Mouse (Mus musculus) CH12F3 (cell line): ENCODE data around the gene Gdf3.
"Not testable (repeated sequence)": the region's sequence is repeated elsewhere in the genome, so short reads cannot be mapped to it uniquely, and the experiment has no call there.

ENCODE experiments used
- in situ Hi-C: fragments of 300-500 bp; cut with MboI; formaldehyde crosslinking; loops from 2 replicates; pipeline ENCODE4 v1.14.3; 2020; ENCODE audit warnings: low sequenced_read_pairs

Gdf3 gene

DNA sequence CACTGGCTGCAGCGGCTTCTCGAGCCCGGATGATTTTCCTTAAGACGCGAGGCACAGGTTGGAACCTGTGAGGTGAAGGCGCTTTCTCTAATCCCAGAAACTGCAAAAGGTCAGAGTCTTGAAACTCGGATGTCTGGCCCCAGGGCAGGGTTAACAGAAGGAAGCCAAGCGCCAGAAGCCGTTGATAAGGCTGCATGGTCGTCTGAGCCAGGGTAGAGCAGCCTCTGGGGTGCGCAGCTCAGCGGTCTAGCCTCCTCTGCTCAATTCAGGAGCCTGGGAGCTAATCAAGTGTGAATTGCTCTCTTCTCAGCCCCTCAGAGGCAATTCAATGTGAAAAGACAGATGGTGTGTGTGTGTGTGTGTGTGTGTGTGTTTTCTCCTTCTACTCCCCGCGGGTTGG lies at the start of gene Gdf3:
TSS of gene Gdf3 (minus strand) at position 317 of the 400 bp plus-strand sequence.
- in situ Hi-C loops, result no loop called here

DNA sequence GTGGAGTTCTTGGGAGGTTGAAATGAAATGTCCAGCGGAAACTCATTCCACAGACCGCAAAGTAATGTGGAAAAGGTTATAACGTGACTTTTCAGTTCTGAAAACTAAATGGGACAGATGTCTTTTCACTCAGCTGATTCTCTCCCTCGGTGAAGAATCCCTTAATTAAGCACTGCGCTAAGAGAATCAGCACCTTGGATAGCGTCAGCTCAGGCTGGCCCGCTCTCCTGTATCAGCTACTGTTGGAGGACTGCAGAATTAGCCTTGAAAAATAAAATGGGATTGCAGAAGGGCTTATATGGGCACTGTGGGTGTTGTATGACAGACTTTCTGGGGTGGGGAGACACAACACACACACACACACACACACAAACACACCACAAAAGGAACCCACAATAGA lies 49.7 kb upstream of the Gdf3 start:
- in situ Hi-C loops, result no loop called here

DNA sequence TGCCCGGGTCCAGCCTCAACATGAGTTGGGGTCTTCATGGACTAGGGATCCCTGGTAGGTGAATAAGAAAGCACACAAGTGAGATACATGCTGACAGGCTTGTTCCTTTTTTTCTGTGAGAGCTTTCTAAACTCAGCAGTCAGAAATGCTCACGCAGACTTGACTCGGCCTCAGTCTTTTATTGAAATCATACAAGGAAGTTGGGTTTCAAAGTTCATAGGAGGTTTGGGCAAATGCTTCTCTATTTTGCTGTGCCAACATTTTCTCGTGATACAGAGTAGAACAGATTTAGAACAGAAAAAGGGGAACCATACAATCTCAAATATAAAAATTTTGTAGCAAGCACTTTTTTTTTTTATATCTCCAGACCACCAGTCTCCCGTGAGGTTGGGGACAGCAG lies 47.7 kb upstream of the Gdf3 start:
- in situ Hi-C loops, result no loop called here

DNA sequence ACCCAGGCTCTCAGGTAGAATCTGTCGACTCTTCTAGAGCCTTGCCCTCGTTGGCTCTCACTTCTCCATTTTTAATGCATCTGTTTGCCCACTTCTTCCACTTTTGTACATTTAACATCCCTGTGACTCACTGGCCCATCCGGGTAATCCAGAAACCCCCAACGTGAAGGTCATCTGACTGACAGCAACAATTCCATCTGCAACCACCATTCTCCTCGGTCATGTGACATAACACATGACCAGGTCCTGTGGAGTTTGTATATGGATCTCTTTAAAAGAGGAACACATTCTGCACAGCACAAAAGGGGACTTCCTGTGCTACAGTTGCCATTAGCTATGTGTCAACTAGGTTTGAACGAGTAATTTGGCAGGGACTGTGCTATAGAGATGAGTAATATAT lies 44.4 kb upstream of the Gdf3 start:
- in situ Hi-C loops, result no loop called here

DNA sequence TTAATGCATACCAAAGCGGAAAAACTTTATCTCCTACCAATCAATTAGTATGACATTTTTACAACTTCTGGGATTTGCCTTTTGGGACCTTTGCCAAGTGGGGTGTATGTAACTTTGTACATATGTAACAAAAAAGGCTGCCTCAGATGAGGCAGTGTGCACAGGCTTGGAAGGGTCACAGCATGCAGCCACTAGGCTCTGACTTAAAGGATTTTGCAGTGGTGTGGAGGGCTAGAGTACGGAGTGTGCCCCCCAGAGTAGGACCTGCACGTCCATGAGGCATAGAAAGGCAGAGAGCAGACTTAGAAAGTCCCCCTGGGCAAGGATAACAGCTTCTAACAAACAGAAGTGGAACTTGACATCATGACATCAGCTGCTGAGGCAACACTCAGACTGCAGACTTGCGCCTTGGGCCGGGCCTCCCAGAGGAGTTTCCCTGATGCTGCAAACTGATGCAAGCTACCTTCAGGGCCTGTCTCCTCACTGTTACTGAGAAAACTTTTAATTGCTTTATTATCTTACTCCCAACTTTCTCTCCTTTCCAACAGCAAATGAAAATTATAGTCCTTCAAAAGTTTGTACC lies 40.6 kb upstream of the Gdf3 start:
- in situ Hi-C loops, result no loop called here

DNA sequence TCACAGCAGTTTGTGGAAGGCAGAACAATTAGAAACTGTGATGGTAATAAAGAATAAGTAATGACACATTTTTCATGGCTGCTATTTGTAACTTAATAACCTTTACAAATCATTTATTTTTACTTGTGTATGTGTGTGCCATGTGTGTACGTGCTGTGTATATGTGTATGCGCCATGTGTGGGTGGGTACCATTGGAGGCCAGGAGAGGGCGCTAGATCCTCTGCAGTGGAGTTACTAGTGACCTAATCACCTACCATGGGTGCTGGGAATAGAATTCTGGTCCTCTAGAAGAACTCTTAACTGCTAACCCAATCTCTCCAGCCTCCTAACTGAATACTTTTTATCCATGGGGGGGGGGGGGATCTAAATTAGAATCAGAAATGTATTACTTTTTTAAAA lies 40.0 kb upstream of the Gdf3 start:
- in situ Hi-C loops, result no loop called here

DNA sequence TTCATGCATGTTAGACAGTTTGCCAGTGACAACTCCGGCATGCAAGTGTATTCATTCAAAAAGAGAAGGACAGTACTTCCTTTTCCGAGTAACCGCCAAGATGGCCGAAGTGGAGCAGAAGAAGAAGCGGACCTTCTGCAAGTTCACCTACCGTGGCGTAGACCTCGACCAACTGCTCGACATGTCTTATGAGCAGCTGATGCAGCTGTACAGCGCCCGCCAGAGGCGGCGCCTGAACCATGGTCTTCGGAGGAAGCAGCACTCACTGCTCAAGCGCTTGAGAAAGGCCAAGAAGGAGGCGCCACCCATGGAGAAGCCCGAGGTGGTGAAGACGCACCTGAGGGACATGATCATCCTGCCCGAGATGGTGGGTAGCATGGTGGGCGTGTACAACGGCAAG lies 34.3 kb upstream of the Gdf3 start:
- in situ Hi-C loops, result not testable (repeated sequence)

DNA sequence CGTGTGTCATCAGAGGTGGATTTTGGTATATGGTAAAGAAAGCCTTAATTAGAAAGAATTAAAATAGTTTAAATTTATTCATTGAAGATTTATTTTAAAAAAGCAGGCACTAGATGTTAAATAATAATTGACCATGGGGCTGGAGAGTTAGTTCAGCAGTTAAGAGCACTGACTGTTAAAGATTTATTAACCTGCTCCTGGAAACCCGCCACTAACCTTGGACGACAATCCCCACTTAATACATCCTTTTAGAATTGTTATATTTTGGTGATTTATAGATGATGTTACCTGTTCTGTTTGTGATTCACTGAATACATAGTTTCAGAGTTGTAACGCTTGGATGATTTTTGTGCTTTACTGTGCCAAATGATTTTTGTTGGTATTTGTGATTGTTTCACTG lies 27.7 kb upstream of the Gdf3 start:
- in situ Hi-C loops, result not testable (repeated sequence)

DNA sequence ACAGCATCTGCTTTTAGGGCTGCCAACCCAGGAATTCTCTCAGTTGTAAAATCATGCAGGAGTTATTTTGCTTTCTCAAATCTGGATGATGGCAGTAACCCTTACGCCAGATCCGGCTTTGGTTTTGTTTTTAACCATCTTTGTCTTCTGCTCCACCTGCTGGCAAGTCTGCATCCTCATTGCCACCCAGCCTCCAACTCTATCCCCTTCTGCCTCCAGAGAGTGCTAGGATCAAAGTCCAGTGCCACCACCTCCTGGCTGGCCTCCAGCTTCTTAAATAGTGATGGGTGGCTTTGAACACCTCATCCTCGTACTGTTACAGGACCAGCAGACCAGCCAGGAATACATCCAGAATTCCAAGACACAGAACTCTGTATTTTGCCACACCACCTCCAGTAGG lies 26.8 kb upstream of the Gdf3 start:
- in situ Hi-C loops, result no loop called here

DNA sequence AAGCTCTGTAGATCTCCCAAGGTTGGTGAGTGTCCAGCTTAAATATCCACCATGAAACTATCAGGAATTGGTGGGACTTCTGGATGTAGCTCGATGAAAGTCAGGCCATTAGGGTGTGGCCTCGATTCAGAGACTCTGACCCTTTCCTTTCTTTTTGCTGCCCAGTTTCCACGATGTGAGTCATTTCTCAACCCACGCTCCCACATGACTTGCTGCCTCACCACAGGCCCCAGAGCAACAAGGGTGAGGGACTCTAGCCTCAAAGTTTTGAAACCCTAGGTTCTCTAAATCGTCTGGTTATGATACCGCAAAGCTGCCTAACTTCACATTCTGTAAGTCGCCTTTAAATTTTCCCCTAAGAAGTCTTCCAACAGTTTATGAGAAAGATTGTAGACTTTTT lies 25.4 kb upstream of the Gdf3 start:
- in situ Hi-C loops, result no loop called here

DNA sequence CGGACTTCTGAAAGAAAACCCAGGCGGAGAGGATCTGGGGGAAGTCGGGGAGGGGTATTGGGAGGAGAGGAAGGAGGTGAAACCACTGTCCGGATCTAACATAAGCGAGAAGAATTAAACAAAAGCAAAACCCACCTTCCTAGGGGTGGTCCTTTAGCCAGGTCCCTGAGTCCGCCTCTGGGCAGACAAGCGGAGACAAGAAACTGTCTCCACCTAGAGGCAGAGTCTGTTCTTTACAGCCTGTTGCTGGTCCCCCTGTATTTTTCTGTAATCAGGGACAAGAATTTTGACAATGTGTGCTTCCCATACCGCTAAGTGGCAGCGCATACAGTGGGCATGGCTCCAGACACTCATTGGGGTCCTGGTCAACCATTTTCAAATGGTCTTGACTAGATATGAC lies 23.5 kb upstream of the Gdf3 start:
- in situ Hi-C loops, result no loop called here

DNA sequence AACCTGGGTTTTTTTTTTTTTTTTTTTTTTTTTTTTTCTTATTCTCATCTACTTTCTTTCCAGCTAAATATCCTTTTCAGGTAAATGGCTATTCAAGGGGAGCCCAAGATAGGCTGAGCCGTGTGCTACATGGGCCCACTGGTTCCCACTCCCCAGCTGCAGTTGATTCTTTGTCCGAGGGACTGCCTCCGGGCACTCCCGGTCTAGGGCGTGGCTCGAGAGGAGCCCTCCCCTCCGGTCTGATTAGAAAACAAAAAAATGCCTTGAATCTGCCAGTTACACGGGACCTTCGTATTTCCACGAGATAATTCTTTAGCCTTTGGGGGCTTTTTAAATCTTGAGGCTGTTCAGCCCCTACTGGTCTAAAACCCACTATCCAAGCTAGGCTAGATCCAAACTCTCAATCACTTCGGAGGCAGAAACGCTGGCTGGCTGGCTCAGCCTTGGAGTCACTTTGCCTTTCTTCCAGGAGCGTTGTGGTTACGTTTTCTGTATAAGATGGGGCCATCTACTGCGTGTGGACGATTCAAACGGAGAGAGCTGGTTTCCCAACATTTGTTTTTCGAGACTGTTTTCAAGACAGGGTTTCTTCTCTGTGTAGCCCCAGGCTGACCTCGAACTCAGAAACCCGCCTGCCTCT lies 17.7 kb upstream of the Gdf3 start:
- in situ Hi-C loops, result no loop called here

DNA sequence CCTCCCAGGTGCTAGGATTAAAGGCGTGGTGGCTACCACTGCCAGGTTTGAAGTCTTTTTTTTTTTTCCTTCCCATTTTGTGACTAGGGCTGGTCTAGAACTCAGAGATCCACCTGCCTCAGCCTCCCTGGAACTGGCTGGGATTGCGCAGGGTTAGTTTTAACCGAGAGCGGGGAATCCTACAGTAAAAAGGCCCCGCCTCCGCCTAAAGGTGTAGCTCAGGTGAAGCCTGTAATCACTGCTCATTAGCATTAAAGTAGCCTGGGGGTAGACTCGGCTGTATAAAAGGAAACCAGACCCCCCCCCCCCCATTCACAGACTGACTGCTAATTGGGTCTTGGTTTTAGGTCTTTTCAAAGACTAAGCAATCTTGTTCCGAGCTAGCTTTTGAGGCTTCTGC lies 16.2 kb upstream of the Gdf3 start, which contains the start of gene Dppa3:
TSS of gene Dppa3 (plus strand) at position 301 of the 400 bp plus-strand sequence.
- in situ Hi-C loops, result no loop called here

DNA sequence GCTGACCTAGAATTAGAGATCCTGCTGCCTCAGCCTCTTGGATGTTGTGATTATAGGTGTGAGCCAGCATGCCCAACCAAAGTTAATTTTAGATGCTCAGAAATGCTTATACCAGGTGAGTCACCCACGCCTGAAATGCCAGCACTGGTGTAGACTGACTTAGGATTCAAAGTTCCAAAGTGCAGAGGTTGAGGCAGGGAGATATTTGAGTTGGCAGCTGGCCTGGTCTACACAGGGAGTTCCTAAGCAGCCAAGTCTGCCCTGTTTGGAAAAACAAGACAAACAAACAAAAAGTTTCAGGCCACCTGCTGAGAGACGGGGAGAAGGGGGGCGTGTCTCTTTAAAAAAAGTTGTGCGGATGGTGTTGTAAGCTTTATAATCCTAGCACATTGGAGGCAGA lies 15.3 kb upstream of the Gdf3 start:
- in situ Hi-C loops, result no loop called here

DNA sequence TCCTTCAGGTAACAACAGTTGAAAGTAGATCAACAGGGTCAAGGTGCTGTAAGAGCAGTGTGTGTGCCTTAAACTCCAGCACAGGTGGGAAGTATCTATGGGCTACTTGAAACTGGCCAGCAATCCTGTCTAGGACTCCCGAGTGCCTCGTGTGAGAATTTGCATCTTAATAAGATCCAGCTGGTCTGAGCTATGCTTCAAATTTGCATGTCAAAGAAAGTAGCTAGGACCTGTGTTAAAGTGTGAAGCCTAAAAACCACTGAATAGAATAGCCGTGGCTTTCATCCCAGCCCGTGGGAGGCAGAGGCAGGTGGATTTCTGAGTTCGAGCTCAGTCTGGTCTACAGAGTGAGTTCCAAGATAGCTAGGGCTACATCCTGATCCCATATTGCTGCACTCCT lies 14.6 kb upstream of the Gdf3 start:
- in situ Hi-C loops, result no loop called here

DNA sequence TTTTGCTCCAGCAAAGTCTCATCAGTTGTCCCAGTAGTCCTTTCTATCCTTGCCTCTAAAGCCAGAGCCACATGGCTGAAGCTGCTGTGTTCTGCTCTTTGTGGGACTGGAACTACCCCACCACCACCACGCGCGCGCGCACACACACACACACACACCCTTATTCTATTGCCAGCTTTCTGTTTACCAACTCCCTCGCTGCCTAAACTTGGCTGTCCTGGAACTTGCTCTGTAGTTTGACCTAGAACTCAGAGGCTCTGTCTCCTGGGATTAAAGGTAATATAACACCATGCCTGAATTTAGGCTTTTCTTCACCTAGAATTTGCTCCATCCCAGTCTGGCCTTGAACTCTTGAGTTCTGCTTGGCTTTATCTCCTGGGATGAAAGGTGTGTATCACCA lies 11.2 kb upstream of the Gdf3 start:
- in situ Hi-C loops, result no loop called here

DNA sequence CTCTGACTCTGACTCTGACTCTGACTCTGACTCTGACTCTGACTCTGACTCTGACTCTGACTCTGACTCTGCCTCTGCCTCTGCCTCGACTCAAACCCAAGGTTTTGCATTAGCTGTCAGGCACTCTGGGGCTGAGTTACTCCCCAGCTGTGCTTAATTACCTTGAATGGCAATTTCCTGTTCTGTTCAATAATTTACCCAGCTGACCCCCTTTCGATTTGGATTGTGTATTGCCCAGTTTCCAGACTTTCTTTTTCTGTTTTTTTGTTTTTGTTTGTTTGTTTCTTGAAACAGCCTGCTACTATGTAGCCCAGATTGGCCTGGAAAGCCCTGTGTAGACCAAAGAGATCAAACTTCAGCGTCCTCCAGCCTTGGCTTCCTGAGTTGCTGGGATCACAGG lies 6.1 kb upstream of the Gdf3 start:
- in situ Hi-C loops, result no loop called here

DNA sequence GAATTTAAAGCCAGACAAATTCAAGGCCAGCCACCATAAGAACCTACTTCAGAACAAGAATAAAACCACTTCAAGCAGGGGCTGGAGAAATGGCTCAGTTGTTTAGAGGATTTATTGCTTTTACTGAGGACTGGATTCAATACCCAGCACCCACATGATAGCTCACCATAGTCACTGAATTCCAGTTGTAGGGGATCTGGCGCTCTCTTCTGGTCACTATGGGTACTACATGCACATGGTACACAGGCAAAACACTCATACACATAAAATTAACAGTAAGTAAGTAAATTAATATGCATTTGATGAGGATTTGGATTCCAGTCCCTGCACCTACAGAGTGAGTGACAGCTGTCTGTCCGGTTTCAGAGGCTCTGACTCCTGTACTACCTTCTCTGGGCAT lies 4.2 kb upstream of the Gdf3 start:
- in situ Hi-C loops, result no loop called here

DNA sequence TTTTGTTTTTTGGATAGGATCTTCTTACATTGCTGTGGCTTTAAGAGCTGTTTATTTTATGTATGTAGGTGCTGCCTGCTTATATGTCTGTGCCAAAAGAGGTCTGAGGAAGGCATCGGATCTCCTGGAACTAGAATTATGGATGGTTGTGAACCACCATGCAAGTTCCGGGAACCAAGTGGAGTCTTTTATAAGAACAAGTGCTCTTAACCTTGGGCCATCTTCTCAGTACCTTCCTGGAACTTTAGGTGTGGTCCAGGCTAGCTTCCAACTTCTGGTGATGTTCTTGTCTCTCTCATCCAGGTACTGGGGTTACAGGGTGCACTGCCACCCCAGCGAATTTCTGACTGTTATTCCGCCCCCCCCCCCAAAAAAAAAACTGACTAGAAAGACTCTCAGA lies 2.5 kb upstream of the Gdf3 start:
- in situ Hi-C loops, result no loop called here

DNA sequence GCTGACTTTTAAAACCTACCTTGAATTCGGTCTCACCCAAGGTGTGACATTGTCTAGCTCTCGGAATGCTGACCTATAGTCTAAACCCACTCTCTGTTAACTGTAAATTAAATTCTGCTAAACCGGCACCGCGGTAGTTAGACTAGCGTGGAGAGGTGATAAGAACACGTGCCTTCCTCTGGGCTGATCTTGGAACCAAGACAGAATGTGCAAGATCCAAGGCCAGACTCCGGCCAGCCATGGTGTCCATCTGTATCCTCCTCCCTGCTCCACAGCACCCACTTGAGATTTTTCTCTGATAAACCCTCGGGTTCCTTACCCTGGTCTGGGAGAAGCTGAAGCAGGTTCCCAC lies 534 bp downstream of the Gdf3 start:
- in situ Hi-C loops, result no loop called here

DNA sequence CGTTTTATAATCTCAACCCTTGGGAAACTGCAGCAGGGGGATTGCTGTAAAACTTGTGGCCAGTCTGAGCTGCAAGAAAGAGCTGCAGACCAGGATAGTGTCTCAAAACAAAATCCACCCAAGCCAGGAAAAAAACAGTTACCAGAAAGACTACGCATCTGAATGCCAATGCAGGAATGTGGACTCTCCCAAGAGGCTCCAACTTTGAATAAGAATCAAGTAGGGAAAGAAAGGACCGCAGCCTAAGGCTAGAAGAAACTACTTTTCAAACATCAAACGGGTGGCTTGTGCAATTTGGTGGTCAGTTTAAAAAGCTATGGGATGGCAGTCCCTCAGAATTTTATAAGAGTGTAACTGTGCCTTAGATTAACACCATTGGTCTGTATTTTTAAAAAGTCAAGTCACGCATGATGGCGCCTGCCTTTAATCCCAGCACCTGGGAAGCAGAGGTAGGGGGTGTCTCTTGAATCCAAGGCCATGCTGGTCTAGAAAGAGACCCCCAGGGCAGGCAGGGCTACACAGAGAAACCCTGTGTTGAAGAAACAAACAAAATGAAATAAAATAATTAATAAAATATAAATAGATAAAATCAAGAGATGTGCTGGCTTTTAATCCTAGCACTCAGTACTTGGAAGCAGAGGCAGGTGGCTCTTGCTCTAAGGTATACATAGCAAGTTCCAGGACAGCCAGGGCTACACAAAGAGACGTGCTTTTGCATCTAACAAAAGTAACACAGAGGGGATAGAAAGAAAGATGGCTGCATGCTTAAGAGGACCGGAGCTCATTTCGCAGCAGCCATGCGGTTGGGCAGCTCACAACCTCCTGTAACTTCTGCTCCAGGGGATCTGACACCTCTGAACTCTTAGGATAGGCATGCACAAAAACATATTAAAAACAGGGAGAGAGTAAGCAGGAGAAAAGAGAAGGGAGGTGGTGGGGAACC lies 1.2 kb downstream of the Gdf3 start:
- in situ Hi-C loops, result no loop called here

DNA sequence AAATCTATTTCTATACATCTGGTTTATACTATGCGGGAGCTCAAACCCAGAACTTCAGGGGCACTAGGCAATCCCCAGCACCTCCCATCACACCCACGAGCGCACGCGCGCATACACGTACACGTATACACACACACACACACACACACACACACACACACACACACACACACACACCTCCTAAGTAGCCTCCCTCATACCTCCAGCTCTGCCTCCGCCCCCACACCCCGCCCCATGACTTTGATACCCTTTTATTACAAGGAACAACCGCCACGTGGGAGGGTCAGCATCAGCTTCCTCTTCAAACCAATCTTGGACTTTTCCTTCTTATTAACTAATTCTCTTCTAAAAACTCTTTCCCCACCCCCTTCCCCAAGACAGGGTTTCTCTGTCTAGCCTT lies 2.2 kb downstream of the Gdf3 start:
- in situ Hi-C loops, result no loop called here
